11 mouse cellular contexts compared by ENCODE assay signal in genomic region chr6:31233252-31233993, GRCm38 (mm10).
DNase-seq lines count a peak whose midpoint lies in the region; ATAC-seq and TF ChIP-seq lines count a peak whose summit lies in the region.
"Had no signal": no experiment of that assay in that cellular context is flagged by ENCODE, and none has a peak within 500 bp of the region (broad histone marks: within the 10 kb centered on the region; RNA-seq: fewer than 3 reads in every experiment).

No protein-coding gene starts in this region.

- no peak overlapping the region for H3K4me2 ChIP-seq in hindbrain, postnatal 0 days (ENCODE audit: low read depth, low read length)
- H3K4me2 ChIP-seq: stomach, embryonic 15.5 days had no signal

- H3K9me3 ChIP-seq in hindbrain, postnatal 0 days (ENCODE audit: low read length), result no peaks in the 10 kb centered on the region
- H3K9me3 ChIP-seq: stomach, embryonic 15.5 days had no signal

- peak overlapping the region; percentile 32; the same call in 1 of the 2 replicates for H3K4me3 ChIP-seq in gastrocnemius, adult 2 months
- H3K4me3 ChIP-seq in hindbrain, postnatal 0 days (ENCODE audit: low read length), result no peak overlapping the region
- H3K4me3 ChIP-seq: heart, adult 2 months; myocyte; stomach, embryonic 15.5 days had no signal

- no peak overlapping the region for H3K9ac ChIP-seq in hindbrain, postnatal 0 days (replicated peaks; ENCODE audit: low read length)
- H3K9ac ChIP-seq: stomach, embryonic 15.5 days had no signal

- 34% methylated on average over 18 of the region's 18 CpGs for WGBS in hindbrain, postnatal 0 days

- DNase-seq in gastrocnemius, adult 2 months, result peak; percentile 53
- DNase-seq in gastrocnemius, postnatal 25 days, result no peak
- peak; percentile 68 for DNase-seq in brain, adult 2 months (ENCODE audit: low read depth, low spot score)
- peak; percentile 76 for DNase-seq in hindbrain, postnatal 0 days (ENCODE audit: low spot score)
- no peak for DNase-seq in urinary bladder, postnatal 4 days (ENCODE audit: low spot score in 2 of 2)
- DNase-seq in urinary bladder, postnatal 14 days (ENCODE audit: low spot score), result no peak
- no peak for DNase-seq in left cerebral cortex, adult 11 months (ENCODE audit: low spot score)

- no peak for TF ChIP-seq CTCF in gastrocnemius, adult 2 months (IDR thresholded peaks at IDR 0.05)
- no peak for TF ChIP-seq CTCF in hindbrain, postnatal 0 days (IDR thresholded peaks at IDR 0.05; ENCODE audit: low read depth)

- H3K4me1 ChIP-seq in hindbrain, postnatal 0 days (ENCODE audit: insufficient read depth, low read length), result no peaks in the 10 kb centered on the region
- H3K4me1 ChIP-seq: stomach, embryonic 15.5 days had no signal

- no peaks in the 10 kb centered on the region for H3K36me3 ChIP-seq in hindbrain, postnatal 0 days (ENCODE audit: insufficient read depth, low read length)
- H3K36me3 ChIP-seq: stomach, embryonic 15.5 days had no signal

- peak; percentile 87 for ATAC-seq in hindbrain, postnatal 0 days
- ATAC-seq in neutrophil, adult 5-6 weeks (ENCODE audit: extremely low read depth, insufficient number of reproducible peaks, low FRiP score, poor library complexity, severe bottlenecking), result peak; percentile 96

- intact Hi-C loops in gastrocnemius, adult 2 months (cut with DNase I), result no loop called here

- H3K27me3 ChIP-seq in hindbrain, postnatal 0 days (ENCODE audit: insufficient read depth, low read length), result no peaks in the 10 kb centered on the region
- H3K27me3 ChIP-seq: stomach, embryonic 15.5 days had no signal

- H3K27ac ChIP-seq in gastrocnemius, adult 2 months, result peak overlapping the region; percentile 12; the same call in 1 of the 2 replicates
- H3K27ac ChIP-seq in hindbrain, postnatal 0 days, result peak overlapping the region; percentile 62; the same call in 1 of the 2 replicates
- H3K27ac ChIP-seq: heart, adult 2 months; stomach, embryonic 15.5 days had no signal

Comparison
In these comparisons a context has a peak if more than half of its experiments do, and no peak if none do; other contexts are left out.
1. DNase-seq: peak in gastrocnemius, adult 2 months (single experiment), brain, adult 2 months (single experiment) and hindbrain, postnatal 0 days (single experiment); none in gastrocnemius, postnatal 25 days (single experiment), urinary bladder, postnatal 4 days (0 of 2), urinary bladder, postnatal 14 days (single experiment) and left cerebral cortex, adult 11 months (single experiment).